Mouse (Mus musculus): ENCODE results near the gene Josd1. TPM values are rescaled to one million over a fixed set of nuclear protein-coding genes. Genes with fewer than 3 reads are reported as not detected.
A peak's percentile ranks its signal among the peaks of the same experiment; 100 is the strongest.

Gene Josd1
- polyA plus RNA-seq, 1 experiment from 2014 or later: 43.4 TPM

GRCm38 (mm10) chr15:79661852-79662251 lies 25.9 kb downstream of the Josd1 start:
- no peaks in the 10 kb centered on the region for H3K27me3 ChIP-seq
- in situ Hi-C loops (cut with MboI; ENCODE audit: low pct_unique_long_range_greater_than_20kb): no loop called here
- no peak for TF ChIP-seq CTCF (IDR thresholded peaks at IDR 0.05)
- ChIA-PET CTCF (no interaction called here), POLR2A (no interaction called here)
- DNase-seq (ENCODE audit: low read depth, low spot score) (no peak), ATAC-seq (no peak)

GRCm38 (mm10) chr15:79658531-79659375 lies 29.0 kb downstream of the Josd1 start, which contains the start of the genes Fam227a and Cby1:
Gene Fam227a, minus strand, starts transcription at chr15:79658956.
Gene Cby1, plus strand, starts transcription at chr15:79659199.
- no peaks in the 10 kb centered on the region for H3K27me3 ChIP-seq
- no peak for TF ChIP-seq CTCF (IDR thresholded peaks at IDR 0.05)
- in situ Hi-C loops (cut with MboI; ENCODE audit: low pct_unique_long_range_greater_than_20kb): loop anchor here (5.0 kb wide), 1 partner anchor 436 kb away; no protein-coding TSS in a partner anchor
- ATAC-seq (peak; percentile 67), DNase-seq (ENCODE audit: low read depth, low spot score) (peak; percentile 69)
- POLR2A ChIA-PET: interaction anchor here (1.3 to 1.7 kb wide), 3 partner anchors 24 to 67 kb away, joined by 4 to 8 read pairs (median 4); no protein-coding TSS in a partner anchor
- CTCF ChIA-PET: interaction anchor here (0.8 to 2.3 kb wide), 8 partner anchors 9 to 416 kb away, joined by 3 to 9 read pairs (median 3); partner anchors contain the start of gene Tomm22

- DNase-seq (ENCODE audit: low read depth, low spot score) (no peak), ATAC-seq (peak; percentile 15)
- ChIA-PET CTCF (interaction anchor here (0.8 to 2.3 kb wide), 6 partner anchors 8 to 26 kb away, joined by 3 to 9 read pairs (median 4); partner anchors contain the start of gene Tomm22), POLR2A (interaction anchor here (0.7 to 1.7 kb wide), 3 partner anchors 28 to 115 kb away, joined by 3 to 8 read pairs (median 4); no protein-coding TSS in a partner anchor)
- in situ Hi-C loops (cut with MboI; ENCODE audit: low pct_unique_long_range_greater_than_20kb): loop anchor here (5.0 kb wide), 1 partner anchor 436 kb away; no protein-coding TSS in a partner anchor
- H3K27me3 ChIP-seq: no peaks in the 10 kb centered on the region
- TF ChIP-seq CTCF (IDR thresholded peaks at IDR 0.05): peak; percentile 87
Measured at GRCm38 (mm10) chr15:79657837-79658530, 29.7 kb downstream of the Josd1 start.

- ATAC-seq (no peak), DNase-seq (ENCODE audit: low read depth, low spot score) (no peak)
- no peaks in the 10 kb centered on the region for H3K27me3 ChIP-seq
- in situ Hi-C loops (cut with MboI; ENCODE audit: low pct_unique_long_range_greater_than_20kb): loop anchor here (5.0 kb wide), 1 partner anchor 434 kb away; no protein-coding TSS in a partner anchor
- TF ChIP-seq CTCF (IDR thresholded peaks at IDR 0.05): no peak
- ChIA-PET CTCF (interaction anchor here (1.1 kb wide), 1 partner anchor 58 kb away, joined by 3 read pairs; no protein-coding TSS in a partner anchor), POLR2A (no interaction called here)
Measured at GRCm38 (mm10) chr15:79656451-79656850, 31.3 kb downstream of the Josd1 start.

- DNase-seq (ENCODE audit: low read depth, low spot score) (no peak), ATAC-seq (no peak)
- no peaks in the 10 kb centered on the region for H3K27me3 ChIP-seq
- ChIA-PET POLR2A (interaction anchor here (0.6 kb wide), 1 partner anchor 109 kb away, joined by 5 read pairs; no protein-coding TSS in a partner anchor), CTCF (interaction anchor here (1.2 to 1.9 kb wide), 2 partner anchors 12 to 22 kb away, joined by 3 to 6 read pairs; no protein-coding TSS in a partner anchor)
- in situ Hi-C loops (cut with MboI; ENCODE audit: low pct_unique_long_range_greater_than_20kb): no loop called here
- peak; percentile 77 for TF ChIP-seq CTCF (IDR thresholded peaks at IDR 0.05)
Measured at GRCm38 (mm10) chr15:79651481-79651880, 36.2 kb downstream of the Josd1 start.

- H3K27me3 ChIP-seq: no peaks in the 10 kb centered on the region
- ATAC-seq (no peak), DNase-seq (ENCODE audit: low read depth, low spot score) (no peak)
- ChIA-PET CTCF (interaction anchor here (1.0 to 1.9 kb wide), 3 partner anchors 8 to 21 kb away, joined by 3 to 6 read pairs (median 3); no protein-coding TSS in a partner anchor), POLR2A (no interaction called here)
- TF ChIP-seq CTCF (IDR thresholded peaks at IDR 0.05): no peak
- in situ Hi-C loops (cut with MboI; ENCODE audit: low pct_unique_long_range_greater_than_20kb): no loop called here
Measured at GRCm38 (mm10) chr15:79650569-79650968, 37.1 kb downstream of the Josd1 start.

GRCm38 (mm10) chr15:79648130-79648529 lies 39.6 kb downstream of the Josd1 start:
- CTCF ChIA-PET: no interaction called here
- no peak for DNase-seq (ENCODE audit: low read depth, low spot score)
- POLR2A ChIA-PET: no interaction called here
- in situ Hi-C loops (cut with MboI; ENCODE audit: low pct_unique_long_range_greater_than_20kb): no loop called here
- ATAC-seq: no peak
- TF ChIP-seq CTCF (IDR thresholded peaks at IDR 0.05): no peak
- H3K27me3 ChIP-seq: no peaks in the 10 kb centered on the region

- TF ChIP-seq CTCF (IDR thresholded peaks at IDR 0.05): no peak
- ChIA-PET POLR2A (no interaction called here), CTCF (no interaction called here)
- ATAC-seq: no peak
- in situ Hi-C loops (cut with MboI; ENCODE audit: low pct_unique_long_range_greater_than_20kb): no loop called here
- H3K27me3 ChIP-seq: no peaks in the 10 kb centered on the region
- DNase-seq (ENCODE audit: low read depth, low spot score): no peak
Measured at GRCm38 (mm10) chr15:79645483-79645882, 42.2 kb downstream of the Josd1 start.

- ChIA-PET CTCF (no interaction called here), POLR2A (interaction anchor here (0.9 kb wide), 1 partner anchor 18 kb away, joined by 4 read pairs; no protein-coding TSS in a partner anchor)
- in situ Hi-C loops (cut with MboI; ENCODE audit: low pct_unique_long_range_greater_than_20kb): no loop called here
- no peak for TF ChIP-seq CTCF (IDR thresholded peaks at IDR 0.05)
- no peak for DNase-seq (ENCODE audit: low read depth, low spot score)
- no peak for ATAC-seq
- H3K27me3 ChIP-seq: no peaks in the 10 kb centered on the region
Measured at GRCm38 (mm10) chr15:79641135-79641817, 46.4 kb downstream of the Josd1 start.

- no peaks in the 10 kb centered on the region for H3K27me3 ChIP-seq
- DNase-seq (ENCODE audit: low read depth, low spot score): no peak
- ChIA-PET CTCF (interaction anchor here (1.7 kb wide), 1 partner anchor 21 kb away, joined by 6 read pairs; no protein-coding TSS in a partner anchor), POLR2A (no interaction called here)
- no peak for TF ChIP-seq CTCF (IDR thresholded peaks at IDR 0.05)
- no peak for ATAC-seq
- in situ Hi-C loops (cut with MboI; ENCODE audit: low pct_unique_long_range_greater_than_20kb): no loop called here
Measured at GRCm38 (mm10) chr15:79630471-79630870, 57.2 kb downstream of the Josd1 start.

Other genes with a start within 250 kb of the Josd1 start
- gene Csnk1e, start 232.4 kb downstream of the Josd1 start, polyA plus RNA-seq (2021): 128 TPM
- 3.8 TPM for gene Kcnj4, start 182.7 kb downstream of the Josd1 start, polyA plus RNA-seq (2021)
- 35.8 TPM for gene Kdelr3, start 171.5 kb downstream of the Josd1 start, polyA plus RNA-seq (2021)
- gene Ddx17, start 141.2 kb downstream of the Josd1 start, polyA plus RNA-seq (2021): 326 TPM
- 0.15 TPM for gene Dmc1, start 82.8 kb downstream of the Josd1 start, polyA plus RNA-seq (2021)
- gene Fam227a, start 29.0 kb downstream of the Josd1 start, polyA plus RNA-seq (2021): 4.6 TPM
- gene Cby1, start 28.7 kb downstream of the Josd1 start, polyA plus RNA-seq (2021): 46.0 TPM
- 201 TPM for gene Tomm22, start 17.1 kb downstream of the Josd1 start, polyA plus RNA-seq (2021)
- gene Gtpbp1, start 2.9 kb upstream of the Josd1 start, polyA plus RNA-seq (2021): 33.4 TPM
- 69.6 TPM for gene Sun2, start 54.6 kb upstream of the Josd1 start, polyA plus RNA-seq (2021)
- gene Dnal4, start 89.9 kb upstream of the Josd1 start, polyA plus RNA-seq (2021): 76.8 TPM
- gene Nptxr, start 116.8 kb upstream of the Josd1 start, polyA plus RNA-seq (2021): 6.6 TPM
- 2.1 TPM for gene Npcd, start 146.3 kb upstream of the Josd1 start, polyA plus RNA-seq (2021)
- 75.9 TPM for gene Cbx6, start 146.8 kb upstream of the Josd1 start, polyA plus RNA-seq (2021)
- gene Apobec3, start 203.7 kb upstream of the Josd1 start, polyA plus RNA-seq (2021): 10.5 TPM

Data from Patski (cell line).